Mouse (Mus musculus) ZHBTc4 (cell line): Measurements from ENCODE around the gene Adam17.

Experiments used
- DNase-seq: peaks from one replicate; pipeline ENCODE4 v3.0.0-alpha.2; 2011; ENCODE audit warnings: low read depth, low spot score

The Adam17 gene

GRCm38 (mm10) chr12:21353681-21354080 is 19.8 kb downstream of the Adam17 start:
- no peak for DNase-seq

GRCm38 (mm10) chr12:21350113-21350876 is 23.1 kb downstream of the Adam17 start:
- DNase-seq, result peak; percentile 28

GRCm38 (mm10) chr12:21346972-21347371 is 26.5 kb downstream of the Adam17 start:
- no peak for DNase-seq

- DNase-seq, result no peak
Measured at GRCm38 (mm10) chr12:21340674-21341073, 32.8 kb downstream of the Adam17 start.

GRCm38 (mm10) chr12:21337171-21337570 is 36.3 kb downstream of the Adam17 start:
- no peak for DNase-seq

- DNase-seq, result no peak
Measured at GRCm38 (mm10) chr12:21335869-21336268, 37.6 kb downstream of the Adam17 start.

GRCm38 (mm10) chr12:21333766-21334165 is 39.7 kb downstream of the Adam17 start:
- no peak for DNase-seq

- DNase-seq, result no peak
Measured at GRCm38 (mm10) chr12:21333021-21333420, 40.4 kb downstream of the Adam17 start.

- DNase-seq, result no peak
Measured at GRCm38 (mm10) chr12:21331711-21332110, 41.7 kb downstream of the Adam17 start.

- DNase-seq, result no peak
Measured at GRCm38 (mm10) chr12:21330961-21331576, 42.4 kb downstream of the Adam17 start.

GRCm38 (mm10) chr12:21329661-21330400 is 43.6 kb downstream of the Adam17 start:
- DNase-seq, result no peak

- no peak for DNase-seq
Measured at GRCm38 (mm10) chr12:21326325-21326724, 47.1 kb downstream of the Adam17 start.

GRCm38 (mm10) chr12:21325266-21325665 is 48.2 kb downstream of the Adam17 start:
- DNase-seq, result no peak

- no peak for DNase-seq
Measured at GRCm38 (mm10) chr12:21324101-21324500, 49.3 kb downstream of the Adam17 start.

GRCm38 (mm10) chr12:21322856-21323255 is 50.6 kb downstream of the Adam17 start:
- DNase-seq, result no peak

GRCm38 (mm10) chr12:21322296-21322695 is 51.1 kb downstream of the Adam17 start:
- DNase-seq, result no peak

- no peak for DNase-seq
Measured at GRCm38 (mm10) chr12:21321170-21321569, 52.3 kb downstream of the Adam17 start.

- DNase-seq, result no peak
Measured at GRCm38 (mm10) chr12:21320317-21320716, 53.1 kb downstream of the Adam17 start.

- DNase-seq, result peak; percentile 85
Measured at GRCm38 (mm10) chr12:21318143-21318895, 55.1 kb downstream of the Adam17 start.

- DNase-seq, result no peak
Measured at GRCm38 (mm10) chr12:21316869-21317265, 56.6 kb downstream of the Adam17 start.

- DNase-seq, result peak; percentile 92
Measured at GRCm38 (mm10) chr12:21315923-21316868, 57.2 kb downstream of the Adam17 start, which contains the start of gene Iah1. Iah1 (plus strand) TSS chr12:21316389.
